Mouse (Mus musculus) MEL (cell line): ENCODE measurements around the gene Bend4. TPM values are rescaled to one million over a fixed set of nuclear protein-coding genes. Genes with fewer than 3 reads are reported as not detected.

Experiments
- DNase-seq: peaks from one replicate; pipeline ENCODE4 v3.0.0; 2011; ENCODE audit warnings: low read depth, low spot score
- H3K27ac ChIP-seq: 2 replicates; pipeline ENCODE4 v1.5.1; 2012; ENCODE audit warnings: low read depth, mild to moderate bottlenecking, control low read depth, low read length, moderate library complexity; ENCODE audit not compliant: control insufficient read depth
- H3K27me3 ChIP-seq, 2 experiments: fragments of 150-350 bp in 1 of 2; sonication (generic) in 1 of 2; 2 replicates each; pipeline ENCODE4 v1.6.1; 2012; ENCODE audit warnings: low read length in 2 of 2, mild to moderate bottlenecking in 2 of 2, improper control_type of control experiment in 1 of 2, moderate library complexity in 1 of 2; ENCODE audit not compliant: insufficient read depth in 2 of 2, control insufficient read depth in 1 of 2
- H3K36me3 ChIP-seq, 2 experiments: 2 replicates each; pipeline ENCODE4 v1.6.1; 2012 to 2014; ENCODE audit warnings: low read length in 2 of 2, improper control_type of control experiment in 1 of 2, inconsistent platforms in 1 of 2, mild to moderate bottlenecking in 1 of 2; ENCODE audit not compliant: insufficient read depth in 2 of 2, control insufficient read depth in 1 of 2
- H3K4me1 ChIP-seq, 2 experiments: fragments of 150-350 bp in 1 of 2; sonication (generic) in 1 of 2; 2 replicates each; pipeline ENCODE4 v1.6.1; 2012; ENCODE audit warnings: low read length in 2 of 2, improper control_type of control experiment in 1 of 2, mild to moderate bottlenecking in 1 of 2; ENCODE audit not compliant: insufficient read depth in 2 of 2, control insufficient read depth in 1 of 2
- H3K4me3 ChIP-seq, 2 experiments: fragments of 150-350 bp in 1 of 2; sonication (generic) in 1 of 2; 2 replicates each; pipeline ENCODE4 v1.5.1; 2012; ENCODE audit warnings: low read depth in 2 of 2, low read length in 2 of 2, mild to moderate bottlenecking in 2 of 2, moderate library complexity in 2 of 2, control low read depth in 1 of 2, improper control_type of control experiment in 1 of 2; ENCODE audit not compliant: control insufficient read depth in 1 of 2, insufficient read depth in 1 of 2
- H3K79me2 ChIP-seq: 2 replicates; pipeline ENCODE4 v1.6.1; 2012; ENCODE audit warnings: mild to moderate bottlenecking, low read length, moderate library complexity; ENCODE audit not compliant: control insufficient read depth, poor library complexity, insufficient read depth
- H3K9ac ChIP-seq: 2 replicates; pipeline ENCODE4 v1.6.1; 2012; ENCODE audit warnings: low read depth, mild to moderate bottlenecking, control low read depth, low read length, moderate library complexity; ENCODE audit not compliant: control insufficient read depth, poor library complexity, severe bottlenecking
- H3K9me3 ChIP-seq: fragments of 150-350 bp; sonication (generic); replicated peaks from 2 replicates; pipeline ENCODE4 v1.6.1; 2012; ENCODE audit warnings: mild to moderate bottlenecking, low read length, improper control_type of control experiment, moderate library complexity; ENCODE audit not compliant: insufficient read depth
- CHD1 ChIP-seq: IDR thresholded peaks from 2 replicates; pipeline ENCODE4 v1.6.1; 2012; ENCODE audit warnings: low read depth, mild to moderate bottlenecking, inconsistent platforms, low read length, improper control_type of control experiment
- ELF1 ChIP-seq: IDR thresholded peaks from 2 replicates; pipeline ENCODE4 v1.6.1; 2014; ENCODE audit warnings: low read depth, mild to moderate bottlenecking, inconsistent platforms, low read length, improper control_type of control experiment, moderate library complexity
- ETS1 ChIP-seq: IDR thresholded peaks from 2 replicates; pipeline ENCODE4 v1.6.1; 2012; ENCODE audit warnings: low read depth, mild to moderate bottlenecking, inconsistent platforms, low read length, improper control_type of control experiment, moderate library complexity
- GABPA ChIP-seq: IDR thresholded peaks from 2 replicates; pipeline ENCODE4 v1.6.1; 2012; ENCODE audit warnings: low read depth, mild to moderate bottlenecking, inconsistent platforms, low read length, improper control_type of control experiment, moderate library complexity
- JUND ChIP-seq: IDR thresholded peaks from 2 replicates; pipeline ENCODE4 v1.6.1; 2011; ENCODE audit warnings: low read depth, mild to moderate bottlenecking, improper control_type of control experiment, low read length
- KAT2A ChIP-seq: conservative IDR thresholded peaks from 2 replicates; pipeline ENCODE4 v1.6.1; 2012; ENCODE audit warnings: low read depth, low read length, improper control_type of control experiment, inconsistent platforms
- MAFK ChIP-seq: IDR thresholded peaks from 2 replicates; pipeline ENCODE4 v1.6.1; 2011; ENCODE audit warnings: low read depth, mild to moderate bottlenecking, low read length, improper control_type of control experiment, borderline replicate concordance
- MAZ ChIP-seq: IDR thresholded peaks from 2 replicates; pipeline ENCODE4 v1.6.1; 2012; ENCODE audit warnings: low read depth, mild to moderate bottlenecking, inconsistent platforms, low read length, improper control_type of control experiment
- MEF2A ChIP-seq: IDR thresholded peaks from 2 replicates; pipeline ENCODE4 v1.6.1; 2014; ENCODE audit warnings: low read depth, mild to moderate bottlenecking, inconsistent platforms, low read length, improper control_type of control experiment; ENCODE audit not compliant: poor library complexity, insufficient replicate concordance, severe bottlenecking; ENCODE audit errors: extremely low read depth
- POLR2AphosphoS2 ChIP-seq: IDR thresholded peaks from 2 replicates; pipeline ENCODE4 v1.6.1; 2011; ENCODE audit warnings: low read length, improper control_type of control experiment
- RCOR1 ChIP-seq: IDR thresholded peaks from 2 replicates; pipeline ENCODE4 v1.6.1; 2012; ENCODE audit warnings: low read depth, mild to moderate bottlenecking, inconsistent platforms, low read length, improper control_type of control experiment
- SIN3A ChIP-seq: IDR thresholded peaks from 2 replicates; pipeline ENCODE4 v1.6.1; 2012; ENCODE audit warnings: low read length, improper control_type of control experiment, inconsistent platforms
- TAL1 ChIP-seq: IDR thresholded peaks from 2 replicates; pipeline ENCODE4 v1.6.1; 2012; ENCODE audit warnings: mild to moderate bottlenecking, inconsistent platforms, low read length, moderate library complexity, mixed read lengths
- TBP ChIP-seq: IDR thresholded peaks from 2 replicates; pipeline ENCODE4 v1.8.0; 2011; ENCODE audit warnings: low read depth, low read length, improper control_type of control experiment
- TCF12 ChIP-seq: IDR thresholded peaks from 2 replicates; pipeline ENCODE4 v1.6.1; 2014; ENCODE audit warnings: low read depth, mild to moderate bottlenecking, inconsistent platforms, low read length, improper control_type of control experiment, moderate library complexity
- USF1 ChIP-seq: IDR thresholded peaks from 2 replicates; pipeline ENCODE4 v1.6.1; 2014; ENCODE audit warnings: low read depth, mild to moderate bottlenecking, inconsistent platforms, low read length, improper control_type of control experiment, moderate library complexity
- ZKSCAN1 ChIP-seq: IDR thresholded peaks from 2 replicates; pipeline ENCODE4 v1.6.1; 2012; ENCODE audit warnings: low read depth, mild to moderate bottlenecking, inconsistent platforms, low read length, improper control_type of control experiment, moderate library complexity
- ZMIZ1 ChIP-seq: IDR thresholded peaks from 2 replicates; pipeline ENCODE4 v1.6.1; 2012; ENCODE audit warnings: low read depth, mild to moderate bottlenecking, inconsistent platforms, low read length, improper control_type of control experiment, moderate library complexity
- polyA plus RNA-seq, 2 experiments: library from polyadenylated mRNA; stranded (reverse) in 1 of 2; unstranded in 1 of 2; fragments of >175 nt in 1 of 2; fragments of >200 nt in 1 of 2; gene quantifications; 2 replicates each; pipeline versions ENCODE4 v1.2.1 to v1.2.4; 2012; ENCODE audit warnings: low replicate concordance in 2 of 2, low read depth in 1 of 2; ENCODE audit not compliant: insufficient read length in 2 of 2, insufficient read depth in 1 of 2, missing spikeins in 1 of 2
- total RNA-seq: library from RNA; depleted of rRNA; stranded (reverse); fragments of 300-350 nt; gene quantifications from 2 replicates; pipeline ENCODE4 v1.2.3, GENCODE M21; 2012; rRNA removed

The Bend4 gene
- total RNA-seq = not detected in 2 replicates
- not detected for polyA plus RNA-seq

- H3K9ac ChIP-seq = no peak within 1 kb of the TSS
- no peaks in the 10 kb centered on the region for H3K4me1 ChIP-seq
- no peak within 1 kb of the TSS for H3K4me3 ChIP-seq
- no peak for DNase-seq
- H3K27ac ChIP-seq = no peak within 1 kb of the TSS
- TF ChIP-seq MEF2A = no peak
- TF ChIP-seq GABPA = no peak
- H3K9me3 ChIP-seq = no peaks in the 10 kb centered on the region
- H3K79me2 ChIP-seq = no peaks in the 10 kb centered on the region
- no peaks in the 10 kb centered on the region for H3K27me3 ChIP-seq
- no peaks in the 10 kb centered on the region for H3K36me3 ChIP-seq
Observed at GRCm38 (mm10) chr5:67427443-67428360, at the start of gene Bend4. Bend4 (minus strand) TSS chr5:67428310.

GRCm38 (mm10) chr5:67473723-67474122 is 45.6 kb upstream of the Bend4 start:
- H3K27me3 ChIP-seq = no peaks in the 10 kb centered on the region
- no peaks in the 10 kb centered on the region for H3K4me1 ChIP-seq
- no peaks in the 10 kb centered on the region for H3K36me3 ChIP-seq
- TF ChIP-seq TCF12 (no peak), SIN3A (no peak), ETS1 (no peak), TBP (no peak), POLR2AphosphoS2 (no peak), MAZ (no peak), JUND (no peak), USF1 (no peak), ELF1 (no peak), RCOR1 (no peak), KAT2A (no peak), ZKSCAN1 (no peak), CHD1 (no peak), GABPA (no peak), ZMIZ1 (no peak), TAL1 (no peak), MAFK (no peak)
- no peaks in the 10 kb centered on the region for H3K79me2 ChIP-seq
- no peak for DNase-seq
- no peaks in the 10 kb centered on the region for H3K9me3 ChIP-seq
- no peak overlapping the region for H3K4me3 ChIP-seq
- H3K27ac ChIP-seq = no peak overlapping the region
- no peak overlapping the region for H3K9ac ChIP-seq
